Mouse (Mus musculus) common myeloid progenitor, adult 5-6 weeks (primary cell): Measurements from ENCODE around the gene Ripor3. TPM values are rescaled to one million over a fixed set of nuclear protein-coding genes. Genes with fewer than 3 reads are reported as not detected.
"Not testable (repeated sequence)": the region's sequence is repeated elsewhere in the genome, so short reads cannot be mapped to it uniquely, and the experiment has no call there.

ENCODE experiments used
- ATAC-seq: replicated peaks from 2 replicates; pipeline ENCODE4 v1.8.0; 2016; ENCODE audit warnings: low read depth, mild to moderate bottlenecking, moderate TSS enrichment, inconsistent platforms; ENCODE audit not compliant: poor library complexity, severe bottlenecking
- total RNA-seq: library from RNA; stranded (forward); fragments of 200-1000, 187-1606 nt; gene quantifications from 2 replicates; pipeline ENCODE4 v1.2.3, GENCODE M21; 2017

Gene Ripor3
- total RNA-seq, result 0.09 TPM in 1 of 2 replicates, not detected in the other

DNA sequence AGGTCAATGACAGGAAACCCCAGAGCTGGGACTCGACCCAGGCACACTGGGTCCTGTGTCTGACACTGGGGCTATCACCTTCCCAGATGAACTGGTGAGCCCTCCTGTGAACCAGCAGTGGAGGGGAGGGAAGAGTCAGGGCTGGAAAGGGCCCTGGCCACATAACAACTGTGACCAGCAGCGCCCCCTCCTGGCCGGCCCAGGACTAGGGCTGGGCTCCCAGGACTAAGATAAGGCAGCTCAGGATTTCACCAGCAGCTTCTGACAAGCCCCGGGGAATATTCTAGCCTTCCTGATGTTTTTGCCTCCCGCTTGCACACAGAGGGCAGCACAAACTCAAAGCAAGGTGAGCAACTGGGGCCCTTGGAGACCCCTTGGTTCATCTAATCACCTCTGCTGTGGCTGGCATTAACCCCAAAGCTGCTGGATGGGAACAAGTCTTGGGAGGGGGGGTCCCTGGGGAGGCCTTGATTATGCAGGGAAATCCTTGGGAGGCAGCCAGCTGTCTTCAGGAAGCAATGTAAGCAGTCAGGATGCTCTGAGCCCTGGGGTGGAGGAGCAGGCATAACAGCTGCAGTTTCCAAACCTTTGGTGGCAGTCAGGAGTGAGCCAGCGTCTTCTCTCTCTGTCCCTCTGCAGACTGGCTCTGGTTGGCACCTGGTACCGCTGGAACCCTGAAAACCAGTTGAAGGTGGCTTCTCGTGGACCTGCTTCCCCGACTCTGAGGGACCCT is at the start of gene Ripor3:
Ripor3 (minus strand) TSS at position 683 of the 733 bp plus-strand sequence.
- ATAC-seq, result peak; percentile 66

DNA sequence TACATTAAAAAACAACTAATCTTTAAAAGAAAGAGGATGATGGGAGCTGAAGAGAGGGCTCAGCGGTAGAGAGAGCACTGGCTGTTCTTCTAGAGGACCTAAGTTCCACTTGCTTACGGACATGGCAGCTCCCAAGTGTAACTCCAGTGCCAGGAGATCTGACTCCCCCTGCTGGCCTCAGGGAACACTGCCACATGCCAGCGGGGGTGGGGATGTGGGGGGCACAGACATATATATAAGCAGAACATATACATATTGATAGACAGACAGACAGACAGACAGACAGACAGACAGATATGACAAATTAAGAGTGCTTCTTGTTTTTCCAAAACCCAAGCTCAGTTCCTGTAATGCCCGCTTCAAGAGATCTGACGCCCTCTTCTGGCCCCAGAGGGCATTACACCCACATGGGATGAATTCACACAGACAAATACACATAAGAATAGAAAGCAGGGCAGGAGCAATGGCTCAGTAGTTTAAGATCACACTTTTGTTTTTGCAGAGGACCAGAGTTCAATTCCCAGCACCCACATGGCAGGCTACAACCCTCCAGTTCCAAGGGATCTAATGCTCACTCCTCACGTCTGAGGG is 48.9 kb upstream of the Ripor3 start:
- ATAC-seq, result 0 out of 2 replicates have a peak, but pooled peaks have one; percentile 16

DNA sequence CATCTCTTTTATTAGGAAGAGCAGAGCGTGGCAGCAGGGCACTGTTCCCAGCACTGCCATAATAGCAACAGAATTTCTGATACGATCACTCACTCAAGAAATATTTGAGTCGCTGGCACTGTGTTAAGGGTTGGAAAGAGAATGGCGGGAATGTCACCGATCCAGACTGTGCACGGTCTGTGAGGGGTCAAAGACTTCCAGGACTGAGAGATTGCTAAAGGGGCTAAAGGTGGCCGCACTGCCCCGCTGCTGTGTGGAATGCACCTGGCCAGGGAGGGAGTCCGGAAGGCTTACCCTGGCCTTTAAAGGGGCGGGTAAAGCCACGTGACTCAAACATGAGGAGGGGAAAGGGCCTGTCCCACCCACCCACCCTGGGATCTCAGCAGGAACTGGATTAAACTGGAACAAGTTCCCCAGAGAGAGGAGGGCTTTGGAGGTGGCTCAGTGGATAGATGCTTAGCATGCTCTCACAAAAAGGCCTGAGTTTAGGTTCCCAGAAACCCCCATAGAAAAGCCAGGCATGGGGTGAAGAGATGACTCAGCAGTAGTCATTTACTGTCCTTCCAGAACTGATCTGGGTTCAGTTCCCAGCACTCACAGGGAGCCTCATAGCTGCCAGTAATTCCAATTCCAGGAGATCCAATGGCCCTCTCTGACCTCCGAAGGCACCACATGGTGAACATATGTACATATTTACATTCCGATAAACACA is 48.2 kb upstream of the Ripor3 start:
- no peak for ATAC-seq

DNA sequence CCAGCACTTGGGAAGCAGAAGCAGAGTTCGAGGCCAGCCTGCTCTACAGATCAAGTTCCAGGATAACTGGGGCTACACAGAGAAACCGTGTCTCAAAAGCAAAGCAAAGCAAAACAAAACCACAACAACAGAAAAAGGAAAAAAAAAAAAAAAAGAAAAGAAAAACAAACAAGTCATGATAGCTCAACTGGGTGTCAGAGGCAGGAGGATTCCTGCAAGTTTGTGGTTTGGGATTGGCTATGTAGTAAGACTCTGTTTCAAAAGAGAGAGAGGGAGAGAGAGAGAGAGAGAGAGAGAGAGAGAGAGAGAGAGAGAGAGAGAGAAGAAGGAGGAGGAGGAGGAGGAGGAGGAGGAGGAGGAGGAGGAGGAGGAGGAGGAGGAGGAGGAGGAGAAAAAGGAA is 47.5 kb upstream of the Ripor3 start:
- not testable (repeated sequence) for ATAC-seq

DNA sequence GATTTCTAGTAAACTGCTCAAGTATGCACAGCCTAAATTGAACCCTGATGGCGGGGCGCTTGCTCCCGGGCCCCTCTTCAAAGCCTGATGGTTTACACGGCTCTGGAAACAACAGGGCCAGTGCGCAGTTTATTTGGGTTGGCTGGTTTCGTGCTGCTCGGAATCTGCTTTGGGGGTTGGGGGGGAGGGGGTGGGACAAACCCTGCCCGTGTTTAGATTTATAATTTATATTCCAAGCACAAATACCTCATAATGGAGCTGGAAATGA is 46.2 kb upstream of the Ripor3 start:
- ATAC-seq, result no peak

DNA sequence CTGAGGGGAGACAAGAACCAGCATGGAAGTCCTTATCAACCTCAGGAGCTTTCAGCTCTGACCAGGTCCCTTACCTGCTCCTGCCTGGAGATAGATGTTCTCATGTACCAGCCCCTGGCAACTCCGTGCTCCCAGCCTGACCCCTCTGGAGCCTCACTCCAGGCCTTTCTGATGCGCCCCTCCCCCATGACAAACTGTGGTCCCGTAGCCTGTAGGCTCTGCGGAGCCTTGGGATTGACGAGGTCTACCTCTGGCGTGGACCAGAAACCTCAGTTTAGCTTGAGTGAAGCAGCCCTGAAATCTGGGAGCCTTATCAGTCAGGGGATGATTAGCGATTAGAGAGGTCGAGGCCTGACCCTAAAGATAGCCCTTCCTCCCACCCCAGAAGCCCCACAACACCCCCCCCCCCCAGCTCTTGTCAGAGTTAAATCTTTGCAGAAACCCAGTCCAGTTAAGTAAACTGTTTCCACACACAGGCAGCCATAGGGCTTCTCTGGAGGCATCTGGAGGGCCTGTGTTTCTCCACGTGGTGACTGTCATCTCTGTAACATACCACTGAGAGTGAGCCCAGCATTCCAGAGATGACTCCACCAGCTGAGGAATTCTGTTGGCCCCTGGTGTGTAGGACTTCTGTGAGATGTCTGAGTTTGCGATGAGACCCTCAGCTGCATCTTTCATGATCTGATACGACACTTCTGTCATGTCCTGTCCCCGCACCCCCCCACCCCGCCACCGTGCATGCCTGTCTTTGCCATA is 45.7 kb upstream of the Ripor3 start:
- ATAC-seq, result no peak

DNA sequence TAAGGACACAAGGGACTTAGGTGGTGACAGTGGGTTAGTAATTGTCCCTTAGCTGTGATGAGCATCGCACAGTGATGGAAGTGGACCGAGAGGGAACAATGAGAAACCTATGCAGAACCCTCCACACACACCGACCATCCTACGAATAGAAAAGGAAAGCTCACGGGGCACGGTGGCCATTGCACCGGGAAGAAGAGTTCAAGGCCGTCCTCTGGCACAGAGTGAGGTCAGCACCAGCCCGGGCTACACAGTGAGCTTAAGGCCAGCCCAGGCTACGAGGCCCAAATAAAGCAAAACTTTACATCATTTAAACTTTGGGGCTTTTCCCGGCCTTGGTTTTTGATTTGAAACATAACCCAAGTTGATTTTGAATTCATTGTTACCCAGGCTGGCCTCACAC is 43.7 kb upstream of the Ripor3 start:
- no peak for ATAC-seq

DNA sequence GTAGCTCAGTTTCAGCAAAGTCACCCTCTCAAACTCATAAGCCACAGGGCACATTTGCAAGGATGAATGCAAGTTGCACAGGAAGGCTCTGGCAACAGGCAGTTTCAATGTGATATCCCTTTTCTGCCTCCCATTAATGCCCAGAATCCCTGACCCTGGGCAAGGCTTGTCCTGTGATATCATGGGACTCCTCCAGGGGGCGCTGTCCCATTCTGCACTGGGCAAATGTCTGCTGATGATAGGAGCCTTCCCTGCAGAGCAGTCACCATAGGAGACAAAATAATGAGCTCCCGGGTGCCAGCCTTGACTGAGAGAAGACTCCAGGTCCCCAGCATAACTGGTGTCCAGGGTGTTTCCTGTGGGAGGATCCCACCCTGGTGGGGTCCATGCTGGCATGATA is 42.3 kb upstream of the Ripor3 start:
- no peak; the same call in 1 of the 2 replicates for ATAC-seq

DNA sequence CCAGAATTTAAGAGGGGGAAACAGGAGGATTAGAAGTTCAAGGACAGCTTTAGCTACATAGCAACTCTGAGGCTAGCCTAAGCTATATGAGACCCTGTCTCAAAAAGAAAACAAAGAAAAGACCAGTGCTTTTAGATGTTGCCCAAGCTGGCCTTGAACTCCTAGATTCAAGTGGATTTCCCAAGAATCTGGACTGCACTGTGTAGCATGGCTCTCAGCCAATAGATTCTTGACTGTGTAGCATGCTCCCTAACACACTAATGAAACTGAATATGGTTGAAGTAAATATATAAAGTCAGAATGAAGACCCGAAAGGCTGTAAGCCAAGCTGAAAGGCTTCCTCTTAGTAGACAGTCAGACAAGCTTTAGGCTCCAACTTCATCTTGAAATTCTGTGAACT is 41.7 kb upstream of the Ripor3 start:
- no peak for ATAC-seq

DNA sequence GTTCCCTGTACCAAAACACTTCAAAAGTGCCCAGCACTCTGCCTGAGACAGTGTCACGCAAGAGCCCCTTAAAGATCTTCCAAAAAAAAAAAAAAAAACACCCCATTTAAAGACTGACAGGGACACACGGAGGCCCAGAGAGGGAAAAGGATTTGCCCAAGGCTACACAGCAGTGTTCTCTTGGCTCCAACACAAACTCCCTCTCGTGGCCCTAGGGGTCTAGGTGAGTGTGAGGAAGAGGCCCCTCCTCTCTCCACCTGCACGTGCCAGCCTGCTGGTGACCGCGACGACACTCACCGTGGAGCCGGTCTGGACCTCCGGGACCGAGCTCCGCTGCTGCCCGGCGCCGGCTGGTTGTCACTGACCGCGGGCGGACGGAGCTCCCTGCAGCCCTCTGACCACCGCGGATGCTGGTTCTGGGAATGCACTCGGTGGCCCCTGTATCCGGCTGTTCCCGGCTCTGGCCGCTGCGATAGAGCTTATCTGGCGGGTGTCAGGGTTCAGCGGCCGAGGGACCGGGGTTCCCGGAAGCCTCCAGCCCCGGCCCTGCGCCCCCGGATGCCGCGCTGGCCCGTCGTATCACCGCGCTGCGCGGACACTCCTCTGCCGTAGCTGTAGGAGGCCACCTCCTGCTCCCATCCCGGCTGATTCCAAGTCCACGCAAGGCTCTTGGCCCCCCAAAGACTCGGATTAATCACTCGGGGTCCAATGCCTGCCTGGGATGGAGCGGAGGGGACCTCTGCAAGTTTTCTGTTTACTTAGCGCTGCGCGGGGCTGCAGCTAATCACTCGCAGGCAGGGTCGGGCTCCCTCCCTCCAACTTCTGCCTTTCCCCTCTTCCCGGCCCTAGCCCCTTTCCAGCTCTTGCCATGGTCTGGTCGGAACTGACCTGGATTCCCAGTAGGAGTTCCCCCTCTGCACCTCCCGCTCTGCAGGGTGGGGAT is 39.9 kb upstream of the Ripor3 start:
- peak; percentile 64 for ATAC-seq

DNA sequence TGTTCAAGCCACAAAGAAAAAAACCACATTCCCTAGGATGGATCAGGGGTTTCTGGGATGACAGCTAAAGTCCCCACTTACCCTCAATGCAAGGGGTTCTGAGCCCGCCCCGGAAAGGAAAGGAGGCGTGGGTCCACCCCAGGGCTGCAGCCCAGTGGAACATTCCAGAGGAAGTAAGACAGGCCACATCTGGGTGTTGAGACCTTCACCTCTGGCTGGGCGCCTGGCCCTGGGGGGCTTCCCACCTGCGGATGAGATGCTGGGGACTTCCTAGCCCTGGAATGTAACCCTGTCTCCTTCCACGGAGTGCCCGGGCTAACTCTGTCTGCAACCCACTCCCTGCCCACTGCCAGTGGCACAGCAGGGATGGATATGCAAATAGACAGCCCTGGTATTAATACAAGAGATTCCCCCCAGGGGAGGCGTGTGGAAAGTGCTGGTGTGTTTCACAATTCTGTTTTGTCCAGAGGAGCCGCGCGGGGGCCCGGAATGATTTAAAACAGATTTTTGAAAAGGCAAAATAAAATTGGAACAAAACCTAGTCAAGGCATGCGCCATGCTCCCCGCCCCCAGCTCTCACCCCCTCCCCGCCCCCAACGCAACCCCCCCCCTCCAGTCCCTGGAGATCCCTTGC is 38.7 kb upstream of the Ripor3 start:
- no peak for ATAC-seq

DNA sequence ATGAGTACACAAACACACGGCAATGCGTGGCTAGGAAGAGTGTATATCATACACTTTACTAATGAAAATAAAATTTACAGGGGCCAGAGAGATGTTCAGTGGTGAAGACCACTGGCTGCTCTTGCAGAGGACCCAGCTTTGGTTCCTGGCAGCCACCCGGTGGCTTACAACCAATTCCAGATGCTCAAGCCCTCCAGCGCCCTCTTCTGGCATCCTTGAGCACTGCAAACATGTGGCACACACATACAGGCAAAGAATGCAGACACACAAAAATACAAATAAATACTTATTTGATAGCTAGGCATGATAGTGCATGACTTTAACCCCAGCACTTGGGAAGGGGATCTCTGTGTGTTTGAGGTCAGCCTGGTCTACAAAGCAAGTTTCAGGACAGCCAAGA is 36.0 kb upstream of the Ripor3 start:
- ATAC-seq, result no peak

DNA sequence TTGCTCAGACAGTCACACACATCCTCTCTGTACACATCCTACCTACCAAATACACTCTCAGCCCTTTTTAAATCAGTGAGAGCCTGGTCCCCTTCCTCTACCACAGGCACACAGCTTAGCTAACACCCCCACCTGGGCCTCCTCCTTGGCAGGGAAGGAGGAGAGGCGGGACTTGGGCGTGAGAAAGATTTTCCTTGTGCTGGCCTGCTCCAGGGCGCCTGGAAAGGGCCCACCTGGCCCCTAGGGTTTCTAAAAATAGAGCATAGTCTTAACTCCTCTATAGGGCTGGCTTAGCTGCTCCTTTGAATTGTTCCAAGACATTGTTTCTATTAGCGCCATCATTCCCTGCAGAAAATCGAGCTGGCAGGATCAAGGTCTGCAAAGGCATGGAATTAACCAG is 35.4 kb upstream of the Ripor3 start:
- no peak for ATAC-seq

DNA sequence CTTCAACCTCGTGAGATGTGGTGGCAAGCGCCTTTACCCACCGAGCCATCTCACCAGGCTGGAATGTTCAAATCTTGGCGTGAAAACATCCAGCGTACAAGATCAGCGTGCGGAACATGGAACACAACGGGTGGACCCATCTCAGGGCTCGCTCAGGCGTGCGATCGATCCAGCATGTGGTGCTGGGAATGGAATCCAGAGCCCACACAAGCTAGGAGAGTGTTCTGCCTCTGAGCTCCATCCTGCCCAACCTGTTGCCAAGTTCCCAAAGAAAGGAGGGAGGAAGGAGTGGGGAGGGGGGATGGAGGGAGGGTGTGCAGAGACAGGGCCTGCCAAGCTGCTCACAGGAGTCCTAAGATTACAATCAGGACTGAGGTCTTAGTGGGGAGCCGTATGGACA is 34.9 kb upstream of the Ripor3 start:
- no peak for ATAC-seq

DNA sequence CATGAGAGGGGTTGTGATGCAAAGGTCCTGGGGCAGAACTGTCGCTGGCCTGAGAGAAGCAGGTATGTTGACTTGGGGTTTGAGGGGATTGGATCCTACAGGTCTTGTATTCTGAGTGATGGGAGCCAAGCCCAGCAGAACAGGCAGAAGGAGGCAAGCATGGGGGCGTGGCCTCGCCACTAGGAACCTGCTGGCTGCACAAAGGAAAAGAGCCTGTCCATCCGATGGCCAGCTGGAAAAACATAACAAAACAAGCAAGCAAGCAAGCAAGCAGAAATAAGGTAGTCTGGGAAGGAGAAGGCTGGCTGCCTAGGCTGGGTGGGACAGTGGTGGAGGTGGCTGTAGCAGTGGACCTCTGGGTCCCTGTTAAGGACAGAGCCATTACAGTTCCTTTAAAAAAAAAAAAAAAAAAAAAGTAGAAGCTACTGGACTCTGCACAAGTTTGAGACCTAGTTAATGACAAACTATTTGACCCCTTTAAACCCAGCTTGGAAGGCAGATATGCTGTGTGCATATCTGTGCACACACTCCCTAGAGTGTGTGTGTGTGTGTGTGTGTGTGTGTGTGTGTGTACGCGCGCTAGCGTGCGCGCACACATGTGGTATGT is 34.4 kb upstream of the Ripor3 start:
- no peak for ATAC-seq

DNA sequence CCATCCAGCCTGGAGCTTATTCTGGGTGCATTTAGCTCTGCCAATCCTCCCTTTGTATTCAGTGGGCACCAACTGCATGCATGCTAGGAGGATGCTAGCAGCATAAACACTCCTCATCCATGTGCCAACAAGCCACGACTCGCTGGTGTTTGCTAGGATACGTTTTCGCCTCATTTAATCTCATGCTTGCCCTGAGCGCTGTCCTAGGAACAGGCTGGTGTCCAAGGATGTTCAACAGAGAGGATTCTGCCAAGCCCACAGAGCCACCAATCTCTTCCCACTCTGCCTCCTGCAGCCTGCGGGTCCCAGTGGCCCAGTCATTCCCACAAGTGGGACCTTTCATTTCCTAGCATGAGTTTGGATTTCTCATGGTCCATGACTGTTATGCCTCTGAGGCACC is 31.6 kb upstream of the Ripor3 start:
- ATAC-seq, result no peak

DNA sequence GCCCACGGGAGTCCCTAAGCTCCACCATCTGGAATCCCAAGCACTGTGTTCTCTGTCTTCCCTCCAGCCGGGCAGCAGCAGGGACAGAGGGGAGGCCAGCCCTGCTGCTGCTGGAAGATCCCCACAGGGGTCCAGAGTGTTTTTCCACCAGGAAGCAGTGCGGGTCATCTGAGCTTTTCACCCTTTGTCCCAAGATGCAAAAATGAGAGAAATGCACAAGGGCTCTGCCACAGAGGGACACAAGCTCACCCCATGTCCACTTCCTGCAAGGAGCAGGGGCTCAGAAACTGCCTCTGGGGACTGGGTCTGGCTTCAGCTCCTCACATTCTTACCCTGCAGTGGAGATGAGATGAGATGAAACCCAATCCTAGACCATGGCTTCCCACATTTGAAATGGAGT is 30.3 kb upstream of the Ripor3 start:
- no peak for ATAC-seq

DNA sequence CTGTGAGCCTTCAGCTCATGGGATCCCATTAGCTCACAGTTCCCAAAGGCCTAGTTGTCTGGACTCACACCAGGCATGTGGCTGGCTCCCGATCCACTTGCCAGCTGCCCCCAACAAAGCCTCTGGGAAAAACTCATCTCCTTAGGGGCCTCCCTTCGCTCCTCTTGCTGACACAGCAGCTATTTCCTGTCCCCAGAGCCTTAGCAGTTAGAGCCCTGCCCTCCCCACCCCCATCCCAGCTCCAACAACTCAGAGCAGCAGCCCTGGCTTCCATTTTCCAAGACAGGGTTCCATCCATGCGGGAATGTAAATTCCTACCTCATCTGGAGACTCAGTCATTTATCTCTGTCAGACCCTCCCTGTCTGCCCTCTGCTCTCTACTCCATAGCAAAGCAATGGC is 26.6 kb upstream of the Ripor3 start:
- no peak for ATAC-seq

DNA sequence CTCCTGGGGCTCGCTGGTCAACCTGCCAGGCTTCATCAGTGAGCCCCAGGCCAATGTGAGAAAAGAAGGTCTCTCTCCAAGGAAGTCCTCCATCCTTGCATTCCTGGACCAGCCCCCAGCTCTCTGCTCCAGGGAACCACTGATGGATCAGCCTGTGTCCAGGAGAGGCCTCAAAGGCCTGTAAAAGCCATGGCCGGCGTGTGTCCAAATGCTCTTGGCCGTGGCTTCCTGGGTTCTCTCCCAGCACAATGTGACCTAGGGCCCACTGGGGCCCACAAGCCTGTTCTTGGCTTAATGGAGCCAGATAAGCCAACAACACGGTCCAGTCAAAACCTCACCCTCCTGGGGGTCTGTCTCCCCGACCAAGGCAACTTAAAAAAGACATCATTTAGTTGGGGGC is 25.5 kb upstream of the Ripor3 start:
- no peak for ATAC-seq
